Mouse (Mus musculus): ENCODE data around the gene Shmt2. TPM values are rescaled to one million over a fixed set of nuclear protein-coding genes. Genes with fewer than 3 reads are reported as not detected.

Shmt2 gene
- polyA plus RNA-seq (2014; fragmentation: Illumina TruSeq; extraction: RNeasy Lipid Tissue Mini Kit (QIAGEN cat#74804); ENCODE audit: insufficient read depth, low read depth, low replicate concordance), result 14.9 TPM

GRCm38 (mm10) chr10:127522088-127522581 lies at the start of gene Shmt2:
Gene Shmt2, minus strand, starts transcription at chr10:127522444.

GRCm38 (mm10) chr10:127534036-127534928 lies 12.0 kb upstream of the Shmt2 start, which contains the start of gene Nxph4:
Gene Nxph4, minus strand, starts transcription at chr10:127534559.

GRCm38 (mm10) chr10:127514764-127515163 lies 7.5 kb downstream of the Shmt2 start, which contains the start of gene Ndufa4l2:
Gene Ndufa4l2, plus strand, starts transcription at chr10:127514967.

GRCm38 (mm10) chr10:127500894-127501893 lies 21.1 kb downstream of the Shmt2 start, which contains the start of gene Stac3:
Gene Stac3, plus strand, starts transcription at chr10:127501686.

Other genes starting within 250 kb of the Shmt2 start
- 13.4 TPM for gene Mbd6, start 233.4 kb downstream of the Shmt2 start, polyA plus RNA-seq (2014; fragmentation: Illumina TruSeq; extraction: RNeasy Lipid Tissue Mini Kit (QIAGEN cat#74804); ENCODE audit: insufficient read depth, low read depth, low replicate concordance)
- 39.4 TPM for gene Mars, start 210.7 kb downstream of the Shmt2 start, polyA plus RNA-seq (2014; fragmentation: Illumina TruSeq; extraction: RNeasy Lipid Tissue Mini Kit (QIAGEN cat#74804); ENCODE audit: insufficient read depth, low read depth, low replicate concordance)
- 17.6 TPM for gene Arhgap9, start 200.5 kb downstream of the Shmt2 start, polyA plus RNA-seq (2014; fragmentation: Illumina TruSeq; extraction: RNeasy Lipid Tissue Mini Kit (QIAGEN cat#74804); ENCODE audit: insufficient read depth, low read depth, low replicate concordance)
- gene Gli1, start 180.5 kb downstream of the Shmt2 start, polyA plus RNA-seq (2014; fragmentation: Illumina TruSeq; extraction: RNeasy Lipid Tissue Mini Kit (QIAGEN cat#74804); ENCODE audit: insufficient read depth, low read depth, low replicate concordance), result 1.4 TPM
- gene Inhbe, start 168.0 kb downstream of the Shmt2 start, polyA plus RNA-seq (2014; fragmentation: Illumina TruSeq; extraction: RNeasy Lipid Tissue Mini Kit (QIAGEN cat#74804); ENCODE audit: insufficient read depth, low read depth, low replicate concordance), result not detected
- gene Inhbc, start 152.0 kb downstream of the Shmt2 start, polyA plus RNA-seq (2014; fragmentation: Illumina TruSeq; extraction: RNeasy Lipid Tissue Mini Kit (QIAGEN cat#74804); ENCODE audit: insufficient read depth, low read depth, low replicate concordance), result not detected
- 36.0 TPM for gene R3hdm2, start 142.1 kb downstream of the Shmt2 start, polyA plus RNA-seq (2014; fragmentation: Illumina TruSeq; extraction: RNeasy Lipid Tissue Mini Kit (QIAGEN cat#74804); ENCODE audit: insufficient read depth, low read depth, low replicate concordance)
- 0.55 TPM for gene Stac3, start 20.8 kb downstream of the Shmt2 start, polyA plus RNA-seq (2014; fragmentation: Illumina TruSeq; extraction: RNeasy Lipid Tissue Mini Kit (QIAGEN cat#74804); ENCODE audit: insufficient read depth, low read depth, low replicate concordance)
- gene Ndufa4l2, start 7.5 kb downstream of the Shmt2 start, polyA plus RNA-seq (2014; fragmentation: Illumina TruSeq; extraction: RNeasy Lipid Tissue Mini Kit (QIAGEN cat#74804); ENCODE audit: insufficient read depth, low read depth, low replicate concordance), result 63.4 TPM
- gene Nxph4, start 12.1 kb upstream of the Shmt2 start, polyA plus RNA-seq (2014; fragmentation: Illumina TruSeq; extraction: RNeasy Lipid Tissue Mini Kit (QIAGEN cat#74804); ENCODE audit: insufficient read depth, low read depth, low replicate concordance), result 0.18 TPM
- 96.5 TPM for gene Lrp1, start 98.7 kb upstream of the Shmt2 start, polyA plus RNA-seq (2014; fragmentation: Illumina TruSeq; extraction: RNeasy Lipid Tissue Mini Kit (QIAGEN cat#74804); ENCODE audit: insufficient read depth, low read depth, low replicate concordance)
- 41.9 TPM for gene Stat6, start 120.5 kb upstream of the Shmt2 start, polyA plus RNA-seq (2014; fragmentation: Illumina TruSeq; extraction: RNeasy Lipid Tissue Mini Kit (QIAGEN cat#74804); ENCODE audit: insufficient read depth, low read depth, low replicate concordance)
- gene Nemp1, start 144.5 kb upstream of the Shmt2 start, polyA plus RNA-seq (2014; fragmentation: Illumina TruSeq; extraction: RNeasy Lipid Tissue Mini Kit (QIAGEN cat#74804); ENCODE audit: insufficient read depth, low read depth, low replicate concordance), result 5.7 TPM
- 16.0 TPM for gene Nab2, start 146.1 kb upstream of the Shmt2 start, polyA plus RNA-seq (2014; fragmentation: Illumina TruSeq; extraction: RNeasy Lipid Tissue Mini Kit (QIAGEN cat#74804); ENCODE audit: insufficient read depth, low read depth, low replicate concordance)
- 0.15 TPM for gene Myo1a, start 182.7 kb upstream of the Shmt2 start, polyA plus RNA-seq (2014; fragmentation: Illumina TruSeq; extraction: RNeasy Lipid Tissue Mini Kit (QIAGEN cat#74804); ENCODE audit: insufficient read depth, low read depth, low replicate concordance)
- gene Tac2, start 202.0 kb upstream of the Shmt2 start, polyA plus RNA-seq (2014; fragmentation: Illumina TruSeq; extraction: RNeasy Lipid Tissue Mini Kit (QIAGEN cat#74804); ENCODE audit: insufficient read depth, low read depth, low replicate concordance), result not detected
- gene Zbtb39, start 217.1 kb upstream of the Shmt2 start, polyA plus RNA-seq (2014; fragmentation: Illumina TruSeq; extraction: RNeasy Lipid Tissue Mini Kit (QIAGEN cat#74804); ENCODE audit: insufficient read depth, low read depth, low replicate concordance), result 3.3 TPM
- 12.8 TPM for gene Gpr182, start 229.3 kb upstream of the Shmt2 start, polyA plus RNA-seq (2014; fragmentation: Illumina TruSeq; extraction: RNeasy Lipid Tissue Mini Kit (QIAGEN cat#74804); ENCODE audit: insufficient read depth, low read depth, low replicate concordance)
- gene Rdh1, start 237.3 kb upstream of the Shmt2 start, polyA plus RNA-seq (2014; fragmentation: Illumina TruSeq; extraction: RNeasy Lipid Tissue Mini Kit (QIAGEN cat#74804); ENCODE audit: insufficient read depth, low read depth, low replicate concordance), result not detected
- not detected for gene Rdh16f1, start 237.3 kb upstream of the Shmt2 start, polyA plus RNA-seq (2014; fragmentation: Illumina TruSeq; extraction: RNeasy Lipid Tissue Mini Kit (QIAGEN cat#74804); ENCODE audit: insufficient read depth, low read depth, low replicate concordance)

Data from lung, adult 10 weeks (tissue).